Mouse (Mus musculus): Measurements from ENCODE around the gene Nodal.
"Not testable (repeated sequence)": the region's sequence is repeated elsewhere in the genome, so short reads cannot be mapped to it uniquely, and the experiment has no call there.

The Nodal gene

GRCm38 (mm10) chr10:61429043-61429442 lies 11.3 kb downstream of the Nodal start:
- DNase-seq (ENCODE audit: low spot score in 2 of 2) = no peak

- no peak for DNase-seq (ENCODE audit: low spot score in 2 of 2)
Observed at GRCm38 (mm10) chr10:61431375-61431774, 13.6 kb downstream of the Nodal start.

- no peak for DNase-seq (ENCODE audit: low spot score in 2 of 2)
Observed at GRCm38 (mm10) chr10:61440202-61440800, 22.5 kb downstream of the Nodal start.

- DNase-seq (ENCODE audit: low spot score in 2 of 2) = no peak
Observed at GRCm38 (mm10) chr10:61443456-61443855, 25.7 kb downstream of the Nodal start.

GRCm38 (mm10) chr10:61443876-61444275 lies 26.1 kb downstream of the Nodal start:
- no peak for DNase-seq (ENCODE audit: low spot score in 2 of 2)

- DNase-seq (ENCODE audit: low spot score in 2 of 2) = no peak
Observed at GRCm38 (mm10) chr10:61445016-61445415, 27.2 kb downstream of the Nodal start.

- DNase-seq (ENCODE audit: low spot score in 2 of 2) = no peak
Observed at GRCm38 (mm10) chr10:61447581-61448353, 30.0 kb downstream of the Nodal start.

GRCm38 (mm10) chr10:61448834-61449233 lies 31.1 kb downstream of the Nodal start:
- DNase-seq (ENCODE audit: low spot score in 2 of 2) = no peak

GRCm38 (mm10) chr10:61451463-61451930 lies 33.7 kb downstream of the Nodal start:
- DNase-seq (ENCODE audit: low spot score in 2 of 2) = peak; percentile 24 to 36

GRCm38 (mm10) chr10:61451931-61452617 lies 34.3 kb downstream of the Nodal start:
- peak; percentile 43 to 57 for DNase-seq (ENCODE audit: low spot score in 2 of 2)

GRCm38 (mm10) chr10:61452645-61453044 lies 34.9 kb downstream of the Nodal start, which contains the start of gene Eif4ebp2:
Gene Eif4ebp2 (minus strand): TSS chr10:61452661.
- DNase-seq (ENCODE audit: low spot score in 2 of 2) = peak; percentile 99 to 100

- not testable (repeated sequence) for DNase-seq (ENCODE audit: low spot score in 2 of 2)
Observed at GRCm38 (mm10) chr10:61453171-61453570, 35.4 kb downstream of the Nodal start.

GRCm38 (mm10) chr10:61457182-61457581 lies 39.4 kb downstream of the Nodal start:
- DNase-seq (ENCODE audit: low spot score in 2 of 2) = no peak

- DNase-seq (ENCODE audit: low spot score in 2 of 2) = no peak
Observed at GRCm38 (mm10) chr10:61465009-61465408, 47.2 kb downstream of the Nodal start.

- DNase-seq (ENCODE audit: low spot score in 2 of 2) = peak in 1 of 2 experiments; percentile 31
Observed at GRCm38 (mm10) chr10:61466242-61466641, 48.5 kb downstream of the Nodal start.

- DNase-seq (ENCODE audit: low spot score in 2 of 2) = peak in 1 of 2 experiments; percentile 18
Observed at GRCm38 (mm10) chr10:61466873-61467272, 49.1 kb downstream of the Nodal start.

GRCm38 (mm10) chr10:61468900-61469299 lies 51.1 kb downstream of the Nodal start:
- no peak for DNase-seq (ENCODE audit: low spot score in 2 of 2)

- no peak for DNase-seq (ENCODE audit: low spot score in 2 of 2)
Observed at GRCm38 (mm10) chr10:61473640-61474039, 55.9 kb downstream of the Nodal start.

GRCm38 (mm10) chr10:61474344-61474743 lies 56.6 kb downstream of the Nodal start:
- DNase-seq (ENCODE audit: low spot score in 2 of 2) = no peak
